Mouse (Mus musculus): ENCODE data around the gene Gabarapl1. TPM values are rescaled to one million over a fixed set of nuclear protein-coding genes. Genes with fewer than 3 reads are reported as not detected.

Gabarapl1 gene
- polyA plus RNA-seq, 1 experiment from 2014 or later: 47.1 TPM

DNA sequence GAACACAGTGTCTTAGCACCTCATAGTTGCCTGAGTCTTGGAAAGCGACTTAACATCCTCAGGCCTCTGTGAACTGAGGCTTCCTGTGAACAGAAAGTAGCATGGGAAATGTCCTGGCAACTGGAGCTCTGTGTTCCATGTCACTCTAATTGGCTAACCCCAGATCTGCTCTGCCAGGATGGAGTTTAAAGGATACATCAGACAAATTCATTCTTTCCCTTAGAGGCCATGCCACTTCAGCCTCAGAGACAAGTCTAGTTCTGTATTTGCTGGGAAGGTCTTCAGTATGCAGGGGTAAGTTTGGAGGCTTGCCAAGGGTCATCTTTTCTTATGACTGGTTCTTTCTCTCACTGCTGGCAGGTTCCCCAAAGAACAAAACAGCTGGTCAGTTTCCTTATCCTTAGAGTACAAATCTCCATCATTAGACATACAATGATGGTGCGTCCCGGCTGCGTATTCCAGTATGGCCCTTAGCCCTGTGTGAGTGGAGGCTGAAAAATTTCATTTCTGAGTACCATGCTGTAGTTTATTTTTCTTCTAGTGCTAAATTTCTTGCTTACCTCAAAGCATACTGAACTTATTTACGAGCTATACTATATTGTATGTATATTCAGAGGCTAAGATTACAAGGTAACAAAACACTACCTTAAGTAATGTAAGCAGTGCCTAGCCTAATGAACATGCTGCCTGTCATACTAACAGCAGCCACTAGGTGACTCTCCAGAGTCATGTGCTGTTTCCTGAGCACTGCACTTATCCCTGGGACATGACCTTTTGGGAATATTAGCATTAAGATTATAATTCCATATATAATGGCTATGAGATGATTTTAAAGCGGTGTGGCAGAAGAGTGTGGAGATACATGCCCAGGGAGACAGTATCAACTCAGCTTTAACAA, 11.0 kb downstream of the Gabarapl1 start:
- 76% methylated on average over 6 of the region's 6 CpGs for WGBS

DNA sequence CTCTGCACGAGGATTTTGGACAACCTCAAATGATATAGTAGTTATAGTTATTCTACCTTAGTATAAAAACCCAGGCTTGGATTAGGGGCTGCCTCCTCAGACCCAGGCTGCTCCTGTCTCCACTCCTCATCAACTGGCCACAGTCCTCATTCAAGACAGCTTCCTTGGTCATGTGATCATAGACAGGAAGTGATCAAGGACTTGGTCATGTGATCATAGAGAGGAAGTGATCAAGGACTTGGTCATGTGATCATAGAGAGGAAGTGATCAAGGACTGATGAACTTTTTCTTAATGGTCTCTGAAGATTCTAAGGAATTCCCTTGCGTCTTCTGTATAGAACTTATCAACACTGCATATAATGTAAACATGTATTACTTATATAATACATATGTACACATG, 14.3 kb downstream of the Gabarapl1 start:
- no peaks in the 10 kb centered on the region for H3K4me1 ChIP-seq
- H3K27me3 ChIP-seq (ENCODE audit: low read depth, poor library complexity, severe bottlenecking): no peaks in the 10 kb centered on the region
- H3K9me3 ChIP-seq (replicated peaks): no peaks in the 10 kb centered on the region
- WGBS: 84% methylated on average over 2 of the region's 2 CpGs
- H3K4me3 ChIP-seq: no peak overlapping the region
- H3K36me3 ChIP-seq: no peaks in the 10 kb centered on the region
- DNase-seq (ENCODE audit: low spot score): no peak
- no peak overlapping the region for H3K27ac ChIP-seq (replicated peaks)

More for the DNA sequence above, 11.0 kb downstream of the Gabarapl1 start:
- H3K27ac ChIP-seq (replicated peaks): no peak overlapping the region
- H3K27me3 ChIP-seq (ENCODE audit: low read depth, poor library complexity, severe bottlenecking): no peaks in the 10 kb centered on the region
- H3K9me3 ChIP-seq (replicated peaks): no peaks in the 10 kb centered on the region
- H3K4me3 ChIP-seq: no peak overlapping the region
- H3K36me3 ChIP-seq: peaks cover 32% of the 10 kb centered on the region
- peaks cover 4% of the 10 kb centered on the region for H3K4me1 ChIP-seq
- peak; percentile 44 for DNase-seq (ENCODE audit: low spot score)

GRCm38 (mm10) chr6:129548009-129548408, 15.0 kb downstream of the Gabarapl1 start:
- Histone ChIP-seq H3K9me3 (replicated peaks) (no peaks in the 10 kb centered on the region), H3K4me3 (no peak overlapping the region), H3K27ac (replicated peaks) (no peak overlapping the region), H3K36me3 (no peaks in the 10 kb centered on the region), H3K27me3 (ENCODE audit: low read depth, poor library complexity, severe bottlenecking) (no peaks in the 10 kb centered on the region), H3K4me1 (no peaks in the 10 kb centered on the region)
- DNase-seq (ENCODE audit: low spot score): no peak
- 77% methylated on average over 3 of the region's 3 CpGs for WGBS

DNA sequence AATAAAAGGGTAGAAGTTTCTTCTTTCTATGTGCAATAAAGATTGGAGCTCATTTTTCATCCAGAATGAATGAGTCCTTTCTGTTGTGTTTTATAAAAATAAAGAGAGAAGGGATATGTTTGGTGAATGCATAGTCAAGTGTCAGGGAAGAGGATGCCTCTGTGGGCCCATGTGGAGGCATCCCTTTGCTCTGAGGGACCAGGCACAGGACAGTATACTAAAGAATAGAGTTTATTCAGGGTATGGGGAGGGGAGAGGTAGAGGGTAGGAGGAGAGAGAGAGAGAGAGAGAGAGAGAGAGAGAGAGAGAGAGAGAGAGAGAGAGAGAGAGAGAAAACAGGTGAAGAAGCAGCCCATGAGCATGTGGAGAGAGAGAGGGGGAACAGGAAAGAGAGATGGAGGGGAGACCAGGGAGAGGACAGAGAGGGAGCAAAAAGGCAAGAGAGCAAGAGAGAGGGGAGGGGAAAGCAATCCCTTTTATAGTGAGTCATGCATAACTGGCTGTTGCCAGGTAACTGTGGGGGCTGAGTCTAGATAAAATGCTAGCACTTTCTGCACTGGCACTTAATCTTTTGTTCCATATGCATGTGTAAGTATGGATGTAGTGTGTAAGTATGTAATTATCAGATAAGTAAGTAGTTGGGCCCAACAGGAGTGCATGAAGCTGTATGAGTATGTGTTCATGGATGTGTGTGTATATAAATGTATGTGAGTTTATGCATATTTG, 24.5 kb downstream of the Gabarapl1 start:
- Histone ChIP-seq H3K4me1 (peaks cover 20% of the 10 kb centered on the region), H3K36me3 (no peaks in the 10 kb centered on the region), H3K27me3 (ENCODE audit: low read depth, poor library complexity, severe bottlenecking) (no peaks in the 10 kb centered on the region), H3K27ac (replicated peaks) (peak overlapping the region; percentile 72), H3K4me3 (no peak overlapping the region), H3K9me3 (replicated peaks) (no peaks in the 10 kb centered on the region)
- peak; percentile 41 for DNase-seq (ENCODE audit: low spot score)

- no peaks in the 10 kb centered on the region for H3K27me3 ChIP-seq (ENCODE audit: low read depth, poor library complexity, severe bottlenecking)
- H3K9me3 ChIP-seq (replicated peaks): no peaks in the 10 kb centered on the region
- WGBS: 23% methylated on average over 12 of the region's 12 CpGs
- H3K27ac ChIP-seq (replicated peaks): peak overlapping the region; percentile 72
- no peak overlapping the region for H3K4me3 ChIP-seq
- peak; percentile 73 for DNase-seq (ENCODE audit: low spot score)
- peaks cover 20% of the 10 kb centered on the region for H3K4me1 ChIP-seq
- H3K36me3 ChIP-seq: no peaks in the 10 kb centered on the region
Observed at GRCm38 (mm10) chr6:129558946-129559640, 26.1 kb downstream of the Gabarapl1 start.

DNA sequence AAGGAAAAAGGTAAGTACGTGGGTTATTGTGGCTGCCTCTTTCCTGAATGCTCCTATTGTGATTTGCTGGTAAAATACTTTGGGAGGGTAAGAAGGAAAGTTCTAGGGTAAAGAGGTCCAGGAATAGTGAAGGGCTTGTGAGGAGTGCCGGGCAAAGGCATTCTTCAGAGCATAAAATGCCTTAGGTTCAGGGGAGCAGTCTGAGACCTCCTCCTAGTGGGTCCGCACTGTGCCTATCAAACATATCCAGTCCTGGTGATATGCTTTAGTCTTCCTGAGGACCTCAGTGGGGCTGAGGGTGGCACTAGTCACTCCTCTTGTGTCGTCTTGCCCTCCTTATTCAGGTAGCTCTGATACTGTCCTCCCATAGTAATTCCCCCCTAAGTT, 26.7 kb downstream of the Gabarapl1 start:
- no peak for DNase-seq (ENCODE audit: low spot score)
- Histone ChIP-seq H3K36me3 (no peaks in the 10 kb centered on the region), H3K27me3 (ENCODE audit: low read depth, poor library complexity, severe bottlenecking) (no peaks in the 10 kb centered on the region), H3K4me3 (no peak overlapping the region), H3K9me3 (replicated peaks) (no peaks in the 10 kb centered on the region), H3K27ac (replicated peaks) (no peak overlapping the region), H3K4me1 (peaks cover 20% of the 10 kb centered on the region)
- WGBS: 64% methylated on average over 4 of the region's 4 CpGs

DNA sequence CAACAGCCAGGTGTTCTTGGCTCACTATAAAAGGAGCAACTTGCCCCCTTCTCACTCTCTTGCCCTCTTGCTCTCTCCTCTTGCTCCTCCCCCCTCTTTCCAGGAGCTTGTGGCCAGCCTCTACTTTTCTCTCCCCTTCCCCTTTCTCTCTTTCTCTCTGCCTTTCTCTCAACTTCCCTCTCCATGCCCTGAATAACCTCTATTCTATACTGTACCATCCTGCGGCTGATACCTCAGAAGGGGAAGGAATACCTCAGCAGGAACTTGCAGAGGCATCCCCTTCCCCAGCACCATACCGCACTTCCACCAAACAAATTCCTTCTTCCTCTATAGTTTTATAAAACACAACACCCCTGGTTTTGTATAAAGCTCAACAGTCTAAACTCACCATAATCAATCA, 32.3 kb downstream of the Gabarapl1 start:
- Histone ChIP-seq H3K9me3 (replicated peaks) (no peaks in the 10 kb centered on the region), H3K4me1 (no peaks in the 10 kb centered on the region), H3K36me3 (no peaks in the 10 kb centered on the region), H3K27me3 (ENCODE audit: low read depth, poor library complexity, severe bottlenecking) (no peaks in the 10 kb centered on the region), H3K27ac (replicated peaks) (no peak overlapping the region), H3K4me3 (no peak overlapping the region)
- no peak for DNase-seq (ENCODE audit: low spot score)
- 72% methylated on average over 2 of the region's 2 CpGs for WGBS

DNA sequence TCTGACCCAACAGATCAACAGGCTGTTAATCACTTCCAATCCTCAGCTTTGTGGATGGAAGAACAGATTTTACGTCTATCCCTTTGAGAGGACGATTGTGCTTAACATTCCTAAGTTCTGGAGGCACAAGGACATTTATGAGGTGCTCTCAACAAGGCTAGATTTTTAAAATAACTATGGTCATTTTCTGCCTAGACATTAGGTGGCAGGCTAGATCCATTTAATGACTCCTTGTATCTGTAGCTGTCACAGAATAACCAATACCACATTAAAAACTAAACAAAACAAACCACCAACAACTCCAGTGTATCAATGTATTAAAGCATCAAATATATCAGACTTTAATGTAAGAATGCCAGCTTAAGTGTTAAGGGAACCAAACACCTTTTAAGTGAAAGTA, 42.4 kb downstream of the Gabarapl1 start:
- Histone ChIP-seq H3K27ac (replicated peaks) (no peak overlapping the region), H3K4me3 (no peak overlapping the region), H3K4me1 (no peaks in the 10 kb centered on the region), H3K36me3 (no peaks in the 10 kb centered on the region), H3K27me3 (ENCODE audit: low read depth, poor library complexity, severe bottlenecking) (no peaks in the 10 kb centered on the region), H3K9me3 (replicated peaks) (no peaks in the 10 kb centered on the region)
- 57% methylated on average over 2 of the region's 2 CpGs for WGBS
- no peak for DNase-seq (ENCODE audit: low spot score)

GRCm38 (mm10) chr6:129577605-129578004, 44.6 kb downstream of the Gabarapl1 start, which contains the start of gene Klre1:
TSS of gene Klre1 (plus strand) at chr6:129577905.
- Histone ChIP-seq H3K4me1 (no peaks in the 10 kb centered on the region), H3K36me3 (no peaks in the 10 kb centered on the region), H3K9me3 (replicated peaks) (no peaks in the 10 kb centered on the region), H3K27me3 (ENCODE audit: low read depth, poor library complexity, severe bottlenecking) (no peaks in the 10 kb centered on the region), H3K27ac (replicated peaks) (no peak within 1 kb of the TSS), H3K4me3 (no peak within 1 kb of the TSS)
- DNase-seq (ENCODE audit: low spot score): no peak
- whole genome bisulfite sequencing: 96% methylated on average over 8 of the region's 8 CpGs

DNA sequence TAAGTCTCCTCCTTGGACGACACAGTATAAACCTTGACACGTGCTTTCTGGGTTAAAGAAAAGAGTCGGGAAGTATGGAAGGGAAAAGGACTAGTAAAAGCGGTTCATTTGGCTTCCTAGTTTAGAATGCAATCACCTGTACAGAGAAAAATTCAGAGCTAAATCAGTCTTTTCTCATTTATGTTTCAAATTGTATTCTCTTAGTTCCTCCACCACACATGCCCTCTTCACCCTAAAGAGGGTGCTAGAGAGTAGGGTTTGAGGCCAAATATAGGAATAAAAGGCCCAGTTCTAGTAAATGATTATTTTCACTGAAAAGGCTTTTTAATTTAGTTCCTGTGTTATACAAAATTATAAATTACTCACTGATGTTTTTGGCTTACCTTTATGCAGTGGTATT, 48.3 kb downstream of the Gabarapl1 start:
- 57% methylated on average over 4 of the region's 4 CpGs for WGBS

DNA sequence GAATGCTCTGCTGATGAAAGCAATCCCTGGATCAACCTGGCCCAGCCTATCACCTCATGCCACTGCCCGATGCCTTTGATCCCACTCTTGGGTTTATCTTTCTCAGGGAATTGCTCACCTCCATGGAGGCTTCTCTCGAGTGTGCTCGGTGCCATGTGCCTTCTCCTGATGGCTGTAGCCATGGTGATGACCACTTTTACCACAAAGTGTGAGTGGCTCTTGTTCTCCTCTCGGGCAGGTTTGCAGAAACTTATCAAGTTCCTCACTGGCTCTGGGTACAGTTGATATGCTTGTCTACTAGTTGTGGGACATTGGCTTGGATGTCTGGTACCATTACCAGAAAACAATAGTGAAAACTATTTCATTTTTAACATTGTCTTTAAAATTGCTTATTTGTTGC, 48.9 kb downstream of the Gabarapl1 start:
- Histone ChIP-seq H3K27ac (replicated peaks) (no peak overlapping the region), H3K36me3 (no peaks in the 10 kb centered on the region), H3K4me1 (no peaks in the 10 kb centered on the region), H3K4me3 (no peak overlapping the region), H3K27me3 (ENCODE audit: low read depth, poor library complexity, severe bottlenecking) (no peaks in the 10 kb centered on the region), H3K9me3 (replicated peaks) (no peaks in the 10 kb centered on the region)
- 88% methylated on average over 4 of the region's 4 CpGs for WGBS
- no peak for DNase-seq (ENCODE audit: low spot score)

More for the DNA sequence above, 48.3 kb downstream of the Gabarapl1 start:
- H3K27ac ChIP-seq (replicated peaks): no peak overlapping the region
- no peaks in the 10 kb centered on the region for H3K27me3 ChIP-seq (ENCODE audit: low read depth, poor library complexity, severe bottlenecking)
- no peaks in the 10 kb centered on the region for H3K4me1 ChIP-seq
- no peak overlapping the region for H3K4me3 ChIP-seq
- no peaks in the 10 kb centered on the region for H3K9me3 ChIP-seq (replicated peaks)
- no peaks in the 10 kb centered on the region for H3K36me3 ChIP-seq
- no peak for DNase-seq (ENCODE audit: low spot score)

- Histone ChIP-seq H3K4me1 (no peaks in the 10 kb centered on the region), H3K9me3 (replicated peaks) (no peaks in the 10 kb centered on the region), H3K4me3 (no peak overlapping the region), H3K36me3 (no peaks in the 10 kb centered on the region), H3K27ac (replicated peaks) (no peak overlapping the region), H3K27me3 (ENCODE audit: low read depth, poor library complexity, severe bottlenecking) (no peaks in the 10 kb centered on the region)
- DNase-seq (ENCODE audit: low spot score): no peak
- WGBS: 78% methylated on average over 3 of the region's 3 CpGs
Observed at GRCm38 (mm10) chr6:129583014-129583413, 50.1 kb downstream of the Gabarapl1 start.

Data from midbrain, embryonic 10.5 days (tissue).